Mouse (Mus musculus) cerebral cortex, adult 2 months (tissue): ENCODE measurements around the gene Nadk2.

Source experiments
- WGBS: fragments of 180-500 bp; shearing (Covaris S2); methylation state at CpG from one replicate; pipeline ENCODE4 v1.1.7; 2018; 5-methylcytosine and 5-hydroxymethylcytosine counted together

The Nadk2 gene

DNA sequence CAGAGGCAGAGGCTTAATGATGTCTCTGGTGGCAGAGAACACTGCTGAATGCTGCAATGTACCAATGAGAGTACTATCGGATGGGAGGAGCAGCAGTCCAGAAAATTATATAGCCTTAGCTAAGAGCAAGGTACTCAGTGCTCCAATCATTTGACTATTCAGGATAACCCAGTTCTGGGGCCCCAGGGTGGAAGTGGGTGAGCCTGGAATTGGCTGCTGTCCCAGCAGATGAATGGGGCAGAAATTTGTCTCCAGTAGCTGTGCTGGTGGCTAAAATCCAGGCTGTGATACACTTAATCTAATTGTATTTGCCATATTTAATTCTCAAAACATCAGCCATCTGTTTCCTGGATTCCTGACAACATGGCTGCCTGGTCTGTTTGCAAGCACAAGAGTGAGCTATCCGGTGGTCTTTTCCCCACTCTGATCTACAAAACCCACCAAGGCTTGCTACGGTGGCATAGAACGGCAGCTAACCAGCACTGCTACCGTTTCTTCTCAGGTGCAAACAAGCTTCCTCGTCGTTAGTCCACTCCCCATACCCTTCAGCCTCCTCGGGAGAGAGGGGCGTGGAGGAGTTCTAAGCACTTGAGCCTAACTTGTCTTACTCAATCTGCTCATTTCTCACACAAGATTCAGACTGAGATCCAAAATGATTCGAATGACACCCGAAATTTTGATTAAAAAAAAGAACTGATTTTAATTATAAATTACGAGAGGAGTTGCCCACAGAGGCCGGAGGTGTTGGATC lies 61.8 kb downstream of the Nadk2 start:
- WGBS = 65% methylated on average over 13 of the region's 13 CpGs

DNA sequence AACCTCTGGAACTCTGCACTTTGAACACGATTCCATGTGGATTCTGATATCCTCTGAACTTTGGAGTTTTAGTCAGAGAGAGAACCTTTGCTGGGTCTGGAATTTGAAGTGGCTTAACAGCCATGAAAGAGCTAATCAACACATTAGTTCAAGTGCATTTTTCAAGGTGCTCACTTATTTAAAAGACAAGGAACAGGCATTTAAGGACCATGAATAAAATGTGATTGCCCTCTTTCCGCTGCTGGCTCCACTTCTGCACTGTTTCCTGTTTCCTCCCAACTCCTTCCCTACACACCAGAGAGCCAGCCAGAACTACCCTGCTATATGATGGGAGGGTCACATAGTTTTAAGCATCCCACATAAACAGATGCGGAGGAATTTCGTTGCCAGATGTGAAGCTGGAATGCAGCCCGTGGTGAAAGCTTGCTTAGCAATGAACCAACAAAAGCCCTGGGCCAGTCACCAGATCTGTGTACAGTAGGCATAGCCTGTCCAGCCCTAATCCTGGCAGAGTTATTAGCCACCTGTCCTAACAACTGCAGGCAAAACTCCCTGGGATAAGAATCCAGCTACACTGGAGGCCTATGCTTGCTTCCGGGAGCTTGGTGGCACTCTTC lies 63.9 kb downstream of the Nadk2 start:
- 71% methylated on average over 6 of the region's 6 CpGs for WGBS

DNA sequence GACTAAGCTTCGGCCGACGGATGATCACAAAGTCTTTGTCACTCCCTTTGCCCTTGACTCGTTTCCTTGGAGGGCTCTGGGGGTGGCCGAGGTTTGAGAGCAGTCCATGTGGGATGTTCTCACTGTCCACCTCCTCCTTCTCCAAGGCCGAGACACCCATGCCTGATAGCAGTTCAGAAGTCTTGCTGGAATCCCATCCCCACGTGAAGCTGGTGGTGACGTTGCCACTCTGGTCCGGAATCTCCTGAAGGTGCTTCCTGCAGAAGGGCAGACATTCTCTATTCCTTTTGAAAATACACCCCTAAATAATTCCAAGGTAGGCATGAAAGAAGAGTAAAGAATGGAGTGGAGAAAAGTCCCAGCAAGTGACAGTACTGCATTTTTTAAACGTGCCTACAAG lies 68.4 kb downstream of the Nadk2 start:
- WGBS = 33% methylated on average over 10 of the region's 10 CpGs

DNA sequence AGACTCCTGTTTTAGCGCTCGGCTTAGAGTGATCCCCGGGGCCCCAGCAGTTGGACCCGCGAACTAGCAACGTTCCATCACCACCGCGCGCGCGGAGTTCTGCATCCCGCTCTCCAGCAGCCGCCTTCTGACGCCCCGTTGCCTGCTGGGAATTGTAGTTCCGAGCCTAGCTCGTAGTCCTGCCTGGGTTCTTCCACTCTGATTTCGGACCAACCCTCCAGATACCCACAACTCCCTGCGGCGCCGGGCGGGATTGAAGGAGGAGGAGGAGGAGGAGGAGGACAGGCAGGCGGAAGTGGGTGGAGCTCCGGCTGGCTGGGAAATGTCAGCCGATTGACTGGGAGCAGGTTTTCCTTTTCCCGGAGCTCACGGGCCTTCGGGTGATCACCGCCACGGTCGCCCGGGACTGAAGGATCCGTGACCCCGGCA lies 69.2 kb downstream of the Nadk2 start, which contains the start of gene Lmbrd2:
TSS of gene Lmbrd2 (plus strand) at position 299 of the 429 bp plus-strand sequence.
- under 1% methylated on average over 34 of the region's 34 CpGs for WGBS

DNA sequence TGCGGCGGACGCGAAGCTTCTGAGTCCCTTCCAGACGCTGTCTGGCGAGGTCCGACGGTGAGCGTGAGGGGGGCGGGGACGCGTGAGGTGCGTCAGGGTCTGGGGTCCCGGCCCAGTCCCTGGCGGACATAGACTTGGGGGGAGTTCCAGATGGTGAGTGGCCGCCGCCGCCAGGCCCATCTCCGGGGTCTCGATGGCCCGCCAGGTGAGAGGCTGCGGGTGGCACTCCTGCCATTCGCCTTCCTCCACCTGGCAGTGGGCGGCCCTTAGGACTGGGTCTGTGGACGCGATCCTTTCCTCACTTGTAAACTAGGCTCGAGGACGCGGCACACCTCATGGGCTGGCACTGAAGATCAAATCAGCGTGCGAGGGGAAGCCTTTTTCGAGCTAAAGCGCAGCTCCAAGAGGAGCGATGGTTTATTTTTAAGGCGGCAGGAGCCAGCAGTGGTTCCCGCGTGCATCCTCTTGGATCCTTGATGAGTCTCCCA lies 69.7 kb downstream of the Nadk2 start:
- under 1% methylated on average over 37 of the region's 37 CpGs for WGBS

DNA sequence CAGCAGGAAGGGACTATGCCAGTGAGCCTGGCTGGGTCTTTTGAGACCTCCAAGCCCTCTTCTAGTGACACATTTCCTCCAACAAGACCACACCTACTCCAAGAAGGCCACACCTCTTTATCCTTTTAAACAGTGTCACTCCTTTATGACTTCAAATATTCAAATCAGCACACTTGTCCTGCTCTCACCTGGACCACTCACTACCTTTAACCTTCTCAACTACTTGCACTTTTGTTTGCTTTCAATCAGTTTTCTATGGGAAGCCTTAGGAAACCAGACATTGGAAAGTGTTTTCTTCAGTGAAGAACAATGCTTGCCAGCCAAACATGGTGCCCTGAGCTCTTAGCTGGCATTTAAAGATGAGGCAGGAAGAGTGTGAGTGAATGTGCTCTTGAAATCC lies 84.3 kb downstream of the Nadk2 start, which contains the start of gene Skp2:
TSS of gene Skp2 (minus strand) at position 101 of the 400 bp plus-strand sequence.

